Mouse (Mus musculus) adrenal gland, postnatal 10 days (tissue): ENCODE measurements at regions not wholly inside any gene's neighbourhood (a gene's known extent, or its start where the extent isn't known, plus 50 kb on each side); places are given as distances from the start of the nearest gene placed in this dataset.

Source experiments
- DNase-seq: peaks from one replicate; pipeline ENCODE4 v3.0.0; 2021; ENCODE audit warnings: mixed read lengths

GRCm38 (mm10) chr2:174848981-174849681 lies 88.7 kb downstream of the Edn3 start:
- DNase-seq = no peak

- no peak for DNase-seq
Observed at GRCm38 (mm10) chr2:174850860-174851259, 90.4 kb downstream of the Edn3 start.

GRCm38 (mm10) chr2:174851525-174852330 lies 91.3 kb downstream of the Edn3 start:
- peak; percentile 90 for DNase-seq

- no peak for DNase-seq
Observed at GRCm38 (mm10) chr2:174853786-174854185, 93.4 kb downstream of the Edn3 start.

GRCm38 (mm10) chr2:174855548-174855947 lies 95.1 kb downstream of the Edn3 start:
- no peak for DNase-seq

GRCm38 (mm10) chr2:174856135-174856534 lies 95.7 kb downstream of the Edn3 start:
- no peak for DNase-seq

- peak; percentile 81 for DNase-seq
Observed at GRCm38 (mm10) chr2:174858011-174858834, 97.8 kb downstream of the Edn3 start.

GRCm38 (mm10) chr2:174858835-174859215 lies 98.4 kb downstream of the Edn3 start:
- DNase-seq = no peak

GRCm38 (mm10) chr2:174859533-174859932 lies 99.1 kb downstream of the Edn3 start:
- no peak for DNase-seq

GRCm38 (mm10) chr2:174864657-174865056 lies 104.2 kb downstream of the Edn3 start:
- DNase-seq = no peak

GRCm38 (mm10) chr2:174866546-174866945 lies 106.1 kb downstream of the Edn3 start:
- no peak for DNase-seq

GRCm38 (mm10) chr2:174867397-174867796 lies 107.0 kb downstream of the Edn3 start:
- no peak for DNase-seq

GRCm38 (mm10) chr2:174868186-174868585 lies 107.8 kb downstream of the Edn3 start:
- no peak for DNase-seq

- DNase-seq = peak; percentile 37
Observed at GRCm38 (mm10) chr2:174868743-174869369, 108.4 kb downstream of the Edn3 start.

GRCm38 (mm10) chr2:174870284-174870683 lies 109.9 kb downstream of the Edn3 start:
- no peak for DNase-seq

- no peak for DNase-seq
Observed at GRCm38 (mm10) chr2:174871225-174871624, 110.8 kb downstream of the Edn3 start.

GRCm38 (mm10) chr2:174871844-174872243 lies 111.4 kb downstream of the Edn3 start:
- DNase-seq = no peak

GRCm38 (mm10) chr2:174876886-174877285 lies 116.5 kb downstream of the Edn3 start:
- no peak for DNase-seq

- no peak for DNase-seq
Observed at GRCm38 (mm10) chr2:174878979-174879378, 118.6 kb downstream of the Edn3 start.

GRCm38 (mm10) chr2:174880659-174881058 lies 120.2 kb downstream of the Edn3 start:
- DNase-seq = no peak

- DNase-seq = no peak
Observed at GRCm38 (mm10) chr2:174884232-174885225, 124.1 kb downstream of the Edn3 start.
